25 mouse cellular contexts compared by ENCODE assay signal in genomic region chr2:105030505-105030904, GRCm38 (mm10). TPM values are rescaled to one million over a fixed set of nuclear protein-coding genes. Genes with fewer than 3 reads are reported as not detected.
DNase-seq lines count a peak whose midpoint lies in the region; ATAC-seq and TF ChIP-seq lines count a peak whose summit lies in the region.
"Had no signal": no experiment of that assay in that cellular context is flagged by ENCODE, and none has a peak within 500 bp of the region (broad histone marks: within the 10 kb centered on the region; RNA-seq: fewer than 3 reads in every experiment).

No protein-coding gene starts in this region.

- no peak overlapping the region for H3K4me2 ChIP-seq in hindbrain, embryonic 11.5 days (replicated peaks; ENCODE audit: low read depth, low read length)
- H3K4me2 ChIP-seq: embryonic facial prominence, embryonic 12.5 days; forebrain, embryonic 13.5 days; forebrain, embryonic 15.5 days had no signal

- no peak overlapping the region for H3K4me3 ChIP-seq in MEL (ENCODE audit: control insufficient read depth in 1 of 2, insufficient read depth in 1 of 2, low read depth in 2 of 2, low read length in 2 of 2)
- H3K4me3 ChIP-seq in hindbrain, embryonic 11.5 days (ENCODE audit: low read depth, low read length) = no peak overlapping the region
- H3K4me3 ChIP-seq: embryonic facial prominence, embryonic 10.5 days; embryonic facial prominence, embryonic 12.5 days; erythroblast, embryonic 14.5 days; forebrain, embryonic 13.5 days; forebrain, embryonic 15.5 days had no signal

- no peaks in the 10 kb centered on the region for H3K9me3 ChIP-seq in MEL (replicated peaks; ENCODE audit: insufficient read depth, low read length)
- no peaks in the 10 kb centered on the region for H3K9me3 ChIP-seq in hindbrain, embryonic 11.5 days (ENCODE audit: control insufficient read depth, low read length)
- H3K9me3 ChIP-seq: embryonic facial prominence, embryonic 10.5 days; embryonic facial prominence, embryonic 12.5 days; forebrain, embryonic 13.5 days; forebrain, embryonic 15.5 days; G1E had no signal

- WGBS in hindbrain, embryonic 11.5 days = 90% methylated on average over 5 of the region's 5 CpGs

- H3K27ac ChIP-seq in MEL (ENCODE audit: control insufficient read depth, low read depth, low read length) = no peak overlapping the region
- H3K27ac ChIP-seq in hindbrain, embryonic 11.5 days (ENCODE audit: low read depth, low read length) = no peak overlapping the region
- H3K27ac ChIP-seq: embryonic facial prominence, embryonic 10.5 days; embryonic facial prominence, embryonic 12.5 days; forebrain, embryonic 13.5 days; forebrain, embryonic 15.5 days had no signal

- peaks cover 0 to 7% of the 10 kb centered on the region in 2 experiments; a peak in 1 of 4 replicates for H3K4me1 ChIP-seq in MEL (ENCODE audit: control insufficient read depth in 1 of 2, insufficient read depth in 2 of 2, low read length in 2 of 2)
- H3K4me1 ChIP-seq in hindbrain, embryonic 11.5 days (replicated peaks; ENCODE audit: control insufficient read depth, insufficient read depth, low read length) = no peaks in the 10 kb centered on the region
- H3K4me1 ChIP-seq: embryonic facial prominence, embryonic 10.5 days; embryonic facial prominence, embryonic 12.5 days; forebrain, embryonic 15.5 days had no signal

- peak; percentile 69 for ATAC-seq in erythroid progenitor cell, adult 5-6 weeks (replicated peaks; ENCODE audit: low FRiP score, poor library complexity, severe bottlenecking)
- ATAC-seq in megakaryocyte-erythroid progenitor cell, adult 5-6 weeks (replicated peaks; ENCODE audit: low FRiP score, low TSS enrichment, poor library complexity, severe bottlenecking) = peak; percentile 62
- no peak for ATAC-seq in hindbrain, embryonic 11.5 days (ENCODE audit: low FRiP score)
- no peak for ATAC-seq in granulocyte monocyte progenitor cell, adult 5-6 weeks (replicated peaks; ENCODE audit: poor library complexity, severe bottlenecking)
- ATAC-seq: CD4-positive, CD25-positive, alpha-beta regulatory T cell, adult 4 months; forebrain, embryonic 13.5 days; forebrain, embryonic 15.5 days; forebrain, postnatal 0 days had no signal

- no peaks in the 10 kb centered on the region for H3K79me2 ChIP-seq in MEL (ENCODE audit: control insufficient read depth, insufficient read depth, low read length, poor library complexity)

- TF ChIP-seq EP300 in MEL (IDR thresholded peaks at IDR 0.05; ENCODE audit: low read depth in 1 of 2, low read length in 2 of 2) = peak in 1 of 2 experiments; percentile 22; a peak in 2 of 4 replicates

- peaks cover 3 to 6% of the 10 kb centered on the region in 2 experiments; a peak in 3 of 4 replicates for H3K27me3 ChIP-seq in MEL (ENCODE audit: control insufficient read depth in 1 of 2, insufficient read depth in 2 of 2, low read length in 2 of 2)
- H3K27me3 ChIP-seq in hindbrain, embryonic 11.5 days (ENCODE audit: control insufficient read depth, insufficient read depth, low read length) = no peaks in the 10 kb centered on the region
- H3K27me3 ChIP-seq: CH12.LX; embryonic facial prominence, embryonic 12.5 days; forebrain, embryonic 13.5 days; forebrain, embryonic 15.5 days had no signal

- no peaks in the 10 kb centered on the region; a peak in 1 of 4 replicates for H3K36me3 ChIP-seq in MEL (ENCODE audit: control insufficient read depth in 1 of 2, insufficient read depth in 2 of 2, low read length in 2 of 2)
- no peaks in the 10 kb centered on the region for H3K36me3 ChIP-seq in hindbrain, embryonic 11.5 days (ENCODE audit: control insufficient read depth, insufficient read depth, low read length)
- H3K36me3 ChIP-seq: embryonic facial prominence, embryonic 10.5 days; embryonic facial prominence, embryonic 12.5 days; forebrain, embryonic 15.5 days; G1E had no signal

- DNase-seq in heart, adult 11 months = peak; percentile 70
- no peak for DNase-seq in heart, adult 9 months (ENCODE audit: low spot score in 2 of 2)
- DNase-seq in MEL (ENCODE audit: low read depth, low spot score) = peak; percentile 62
- no peak for DNase-seq in hindbrain, embryonic 11.5 days (ENCODE audit: low spot score)
- DNase-seq: adrenal gland, adult 2 months; adrenal gland, postnatal 10 days; adrenal gland, postnatal 25 days; B cell, adult 2 months; cerebellum, adult 11-12 months; cerebellum, adult 2 months; cerebellum, adult 9-10 months; cerebellum, postnatal 10 days; cerebellum, postnatal 25 days; forebrain, postnatal 0 days had no signal

- TF ChIP-seq RAD21 in MEL (IDR thresholded peaks at IDR 0.05; ENCODE audit: low read depth, low read length) = no peak

- TF ChIP-seq CTCF in MEL (IDR thresholded peaks at IDR 0.05 in 2 of 3, conservative IDR thresholded peaks at IDR 0.05 in 1 of 3; ENCODE audit: control insufficient read depth in 1 of 3, insufficient read depth in 1 of 3, low read depth in 2 of 3, low read length in 3 of 3, poor library complexity in 1 of 3, severe bottlenecking in 1 of 3) = no peak

- TF ChIP-seq POLR2A in MEL (IDR thresholded peaks at IDR 0.05; ENCODE audit: control insufficient read depth in 1 of 2, insufficient read depth in 1 of 2, low read depth in 1 of 2, low read length in 2 of 2, poor library complexity in 1 of 2) = no peak

- no peak overlapping the region for H3K9ac ChIP-seq in MEL (ENCODE audit: control insufficient read depth, low read depth, low read length, poor library complexity, severe bottlenecking)
- H3K9ac ChIP-seq in hindbrain, embryonic 11.5 days (ENCODE audit: low read depth, low read length) = no peak overlapping the region
- H3K9ac ChIP-seq: embryonic facial prominence, embryonic 12.5 days; forebrain, embryonic 13.5 days; forebrain, embryonic 15.5 days; forebrain, postnatal 0 days had no signal

TF ChIP-seq in MEL, 35 proteins besides CTCF, POLR2A, EP300 and RAD21:
- 0 out of 2 replicates have a peak, but pooled peaks have one; percentile 39 for TF ChIP-seq RCOR1 (IDR thresholded peaks at IDR 0.05; ENCODE audit: low read depth, low read length)
- TF ChIP-seq GATA1 (IDR thresholded peaks at IDR 0.05; ENCODE audit: low read depth, low read length) = peak; percentile 80
- TF ChIP-seq MAZ (IDR thresholded peaks at IDR 0.05; ENCODE audit: low read depth, low read length) = no peak
- no peak for TF ChIP-seq MEF2A (IDR thresholded peaks at IDR 0.05; ENCODE audit: extremely low read depth, insufficient replicate concordance, low read depth, low read length, poor library complexity, severe bottlenecking)
- no peak for TF ChIP-seq TAL1 (IDR thresholded peaks at IDR 0.05; ENCODE audit: low read length)
- TF ChIP-seq GABPA (IDR thresholded peaks at IDR 0.05; ENCODE audit: low read depth, low read length) = no peak
- TF ChIP-seq SMC3 (IDR thresholded peaks at IDR 0.05; ENCODE audit: low read depth, low read length) = no peak
- no peak for TF ChIP-seq MAFK (IDR thresholded peaks at IDR 0.05; ENCODE audit: borderline replicate concordance, low read depth, low read length)
- no peak for TF ChIP-seq MYC (IDR thresholded peaks at IDR 0.05; ENCODE audit: low read depth, low read length)

RNA-seq across cellular contexts. Expression of gene Eif3m, which starts 13.6 kb away (rescaled TPM):
- total RNA-seq in MEL (2012; rRNA removed) = 321 and 341 TPM in 2 replicates
- 100 to 1,000 TPM in 1 of 2 experiments, not detected in 1; 172 TPM for polyA plus RNA-seq in MEL (2012; ENCODE audit: insufficient read depth in 1 of 2, insufficient read length in 2 of 2, low read depth in 1 of 2, low replicate concordance in 2 of 2, missing spikeins in 1 of 2)
- 169 and 219 TPM in 2 replicates for total RNA-seq in erythroid progenitor cell, adult 5-6 weeks (2015; ENCODE audit: low replicate concordance)
- 72.2 and 116 TPM in 2 replicates for total RNA-seq in erythroid progenitor cell, adult 5-6 weeks (2017; ENCODE audit: low replicate concordance)
- 374 and 410 TPM in 2 replicates for total RNA-seq in megakaryocyte-erythroid progenitor cell, adult 5-6 weeks (2014; fragmentation: Nextera tagmentation)
- total RNA-seq in megakaryocyte-erythroid progenitor cell, adult 5-6 weeks (2017) = 379 and 415 TPM in 2 replicates
- polyA plus RNA-seq in hindbrain, embryonic 11.5 days (2014; fragmentation: Nextera tagmentation; extraction: Ambion mirVana) = 283 and 305 TPM in 2 replicates
- total RNA-seq in granulocyte monocyte progenitor cell, adult 5-6 weeks (2014; fragmentation: Nextera tagmentation) = 256 and 295 TPM in 2 replicates
- 256 and 317 TPM in 2 replicates for total RNA-seq in granulocyte monocyte progenitor cell, adult 5-6 weeks (2017)

Comparison
In these comparisons a context has a peak if more than half of its experiments do, and no peak if none do; other contexts are left out.
1. DNase-seq: peak in heart, adult 11 months (single experiment) and MEL (single experiment); none in heart, adult 9 months (0 of 2) and hindbrain, embryonic 11.5 days (single experiment).
2. ATAC-seq: peak in erythroid progenitor cell, adult 5-6 weeks (single experiment) and megakaryocyte-erythroid progenitor cell, adult 5-6 weeks (single experiment); none in hindbrain, embryonic 11.5 days (single experiment) and granulocyte monocyte progenitor cell, adult 5-6 weeks (single experiment).